Mouse (Mus musculus) embryonic facial prominence, embryonic 13.5 days (tissue): ENCODE results near the gene Dpep2nb. TPM values are rescaled to one million over a fixed set of nuclear protein-coding genes. Genes with fewer than 3 reads are reported as not detected.

Experiments used
- ATAC-seq: fragments of 200-750 bp; cut with Nextera tagmentation; 2 replicates; pipeline ENCODE4 v1.8.0; 2017; ENCODE audit warnings: low read depth; ENCODE audit not compliant: insufficient number of reproducible peaks, insufficient read depth, low FRiP score, low TSS enrichment
- H3K27ac ChIP-seq: fragments of 300-500 bp; sonication (generic); 2 replicates; pipeline ENCODE4 v1.5.1; 2015; ENCODE audit warnings: moderate library complexity, mild to moderate bottlenecking, inconsistent platforms
- H3K27me3 ChIP-seq: fragments of 300-500 bp; sonication (generic); 2 replicates; pipeline ENCODE4 v1.6.1; 2015; ENCODE audit warnings: mild to moderate bottlenecking, inconsistent platforms
- H3K36me3 ChIP-seq: fragments of 300-500 bp; sonication (generic); 2 replicates; pipeline ENCODE4 v1.6.1; 2015; ENCODE audit warnings: mild to moderate bottlenecking, inconsistent platforms
- H3K4me1 ChIP-seq: fragments of 300-500 bp; sonication (generic); 2 replicates; pipeline ENCODE4 v1.6.1; 2015; ENCODE audit warnings: inconsistent platforms
- H3K4me2 ChIP-seq: fragments of 300-500 bp; sonication (generic); 2 replicates; pipeline ENCODE4 v1.6.1; 2015; ENCODE audit warnings: moderate library complexity, mild to moderate bottlenecking, inconsistent platforms
- H3K4me3 ChIP-seq: fragments of 300-500 bp; sonication (generic); 2 replicates; pipeline ENCODE4 v1.5.1; 2015; ENCODE audit warnings: mild to moderate bottlenecking, inconsistent platforms
- H3K9ac ChIP-seq: fragments of 300-500 bp; sonication (generic); 2 replicates; pipeline ENCODE4 v1.6.1; 2015; ENCODE audit warnings: mild to moderate bottlenecking, inconsistent platforms
- H3K9me3 ChIP-seq: fragments of 300-500 bp; sonication (generic); 2 replicates; pipeline ENCODE4 v1.6.1; 2016; ENCODE audit warnings: inconsistent platforms
- WGBS: fragments of 180-500 bp; shearing (Covaris S2); methylation state at CpG from one replicate; pipeline ENCODE4 v1.1.7; 2015; ENCODE audit warnings: mixed read lengths; 5-methylcytosine and 5-hydroxymethylcytosine counted together
- polyA plus RNA-seq: library from polyadenylated mRNA; unstranded; fragments of >200 nt; fragmentation: Nextera tagmentation; extraction: Ambion mirVana; gene quantifications from 2 replicates; pipeline ENCODE4 v1.2.1, GENCODE M21; 2015

Gene Dpep2nb
- polyA plus RNA-seq, result not detected in 2 replicates

DNA sequence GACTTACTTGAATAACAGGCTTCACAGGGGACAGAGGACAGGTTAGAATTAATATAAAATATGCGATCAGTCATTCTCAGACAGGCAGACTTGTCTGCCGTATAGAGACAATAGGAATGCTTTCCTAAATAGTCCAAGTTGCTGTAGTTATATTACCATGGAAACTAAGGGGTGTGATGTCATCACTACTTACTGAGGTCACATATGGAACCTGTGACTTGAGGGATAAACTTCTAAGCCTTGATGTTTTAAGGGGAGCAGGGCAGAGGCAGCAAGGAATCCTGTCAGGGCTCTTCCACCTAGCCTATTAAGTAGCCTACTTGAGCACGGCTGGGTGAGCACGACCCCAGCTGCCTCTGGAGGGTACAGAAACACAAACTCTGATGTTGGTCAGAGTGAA is at the start of gene Dpep2nb:
Dpep2nb (minus strand) TSS at position 101 of the 400 bp plus-strand sequence.
- no peak within 1 kb of the TSS for H3K9ac ChIP-seq
- ATAC-seq, result no peak
- 79% methylated on average over 4 of the region's 4 CpGs for WGBS

DNA sequence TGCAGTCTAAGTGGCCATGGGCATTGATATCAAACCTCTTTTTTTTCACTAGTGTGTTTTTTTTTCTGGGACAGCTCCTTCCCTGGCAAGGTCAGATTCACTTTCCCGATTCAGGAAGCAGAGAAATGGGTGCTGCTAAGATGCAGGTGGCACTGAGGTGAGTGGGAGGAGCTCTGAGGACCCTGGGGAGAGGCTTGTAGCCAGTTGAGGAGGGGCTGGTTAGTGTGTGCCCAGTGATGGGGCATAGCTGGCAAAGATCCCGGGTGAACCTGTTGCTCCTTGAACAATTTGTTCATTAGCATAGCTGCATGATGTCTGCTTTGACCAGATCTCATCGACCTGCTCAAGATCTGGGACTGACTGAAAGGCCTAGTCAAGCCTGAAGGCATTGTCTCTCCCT is 49.3 kb upstream of the Dpep2nb start:
- peaks cover 49% of the 10 kb centered on the region for H3K36me3 ChIP-seq
- no peaks in the 10 kb centered on the region for H3K9me3 ChIP-seq
- H3K4me1 ChIP-seq, result peaks cover 9% of the 10 kb centered on the region
- WGBS, result 57% methylated on average over 3 of the region's 3 CpGs
- no peak overlapping the region for H3K9ac ChIP-seq
- no peak overlapping the region for H3K27ac ChIP-seq
- no peak for ATAC-seq
- H3K4me3 ChIP-seq, result no peak overlapping the region
- no peaks in the 10 kb centered on the region for H3K27me3 ChIP-seq
- no peak overlapping the region for H3K4me2 ChIP-seq

More for the DNA sequence above, at the start of gene Dpep2nb:
- Histone ChIP-seq H3K4me1 (peaks cover 10% of the 10 kb centered on the region), H3K27me3 (no peaks in the 10 kb centered on the region), H3K4me3 (no peak within 1 kb of the TSS), H3K27ac (no peak within 1 kb of the TSS), H3K9me3 (no peaks in the 10 kb centered on the region), H3K36me3 (peaks cover 8% of the 10 kb centered on the region; the same call in 1 of the 2 replicates), H3K4me2 (no peak within 1 kb of the TSS)

DNA sequence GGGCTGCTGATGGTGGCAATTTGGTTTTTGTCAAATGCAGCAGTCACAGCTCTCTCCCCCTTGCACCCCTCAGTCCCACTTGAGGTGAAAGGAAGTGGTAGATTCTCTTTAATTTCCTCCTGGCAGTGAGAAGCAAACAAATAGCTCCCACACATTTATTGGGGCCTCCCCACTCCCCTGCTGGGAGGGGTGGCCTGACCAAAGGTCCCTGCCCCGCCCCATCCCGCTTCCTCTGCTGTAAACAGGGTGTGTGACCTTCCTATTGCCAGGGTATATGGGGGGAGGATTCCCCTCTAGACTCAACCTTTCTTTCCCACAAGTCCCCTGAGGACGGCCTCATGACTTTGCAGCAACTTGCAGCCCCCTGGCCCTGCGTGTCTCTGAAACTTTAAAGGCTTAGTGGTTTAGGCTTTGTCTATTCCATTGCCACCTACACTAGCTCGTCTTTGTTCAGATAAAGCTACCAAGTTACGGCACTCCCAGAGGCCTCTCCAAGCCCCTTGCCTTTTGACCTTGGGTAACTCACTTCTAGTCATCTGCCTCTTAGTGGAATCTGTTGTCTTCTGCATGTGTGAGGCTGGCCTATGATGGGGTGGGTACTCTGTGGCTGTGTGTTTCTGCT is 48.5 kb upstream of the Dpep2nb start:
- Histone ChIP-seq H3K4me3 (no peak overlapping the region), H3K9ac (no peak overlapping the region), H3K36me3 (peaks cover 56% of the 10 kb centered on the region), H3K27me3 (no peaks in the 10 kb centered on the region), H3K27ac (no peak overlapping the region), H3K9me3 (no peaks in the 10 kb centered on the region), H3K4me1 (peaks cover 9% of the 10 kb centered on the region), H3K4me2 (no peak overlapping the region)
- 73% methylated on average over 6 of the region's 6 CpGs for WGBS
- ATAC-seq, result no peak

DNA sequence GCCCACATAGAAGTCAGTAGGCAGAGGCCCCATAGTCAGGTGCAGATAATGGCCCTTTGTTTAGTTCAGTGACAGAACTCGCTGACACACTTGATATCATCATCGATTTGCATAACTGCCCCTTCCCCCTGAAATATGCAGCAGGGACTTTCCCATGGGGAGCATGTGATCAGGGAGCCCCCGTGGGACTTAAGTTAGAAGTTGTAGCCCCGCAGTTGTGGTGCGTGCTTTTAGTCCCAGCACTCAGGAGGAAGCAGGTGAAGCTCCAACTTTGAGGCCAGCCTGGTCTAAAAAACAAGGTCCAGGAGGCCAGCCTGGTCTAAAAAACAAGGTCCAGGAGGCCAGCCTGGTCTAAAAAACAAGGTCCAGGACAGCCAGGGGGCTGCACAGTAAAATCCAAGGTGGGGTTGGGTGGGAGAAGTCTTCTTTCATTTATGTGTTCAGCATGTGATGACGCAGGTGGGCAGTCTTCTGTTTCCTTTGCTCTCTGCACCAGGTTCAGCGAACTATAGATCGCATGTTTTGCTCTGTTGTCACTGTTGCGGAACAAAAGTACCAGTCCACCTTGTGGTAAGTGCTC is 46.8 kb upstream of the Dpep2nb start:
- H3K9me3 ChIP-seq, result no peaks in the 10 kb centered on the region
- no peak overlapping the region for H3K4me3 ChIP-seq
- no peak overlapping the region for H3K4me2 ChIP-seq
- H3K36me3 ChIP-seq, result peaks cover 66% of the 10 kb centered on the region
- no peaks in the 10 kb centered on the region for H3K4me1 ChIP-seq
- 92% methylated on average over 9 of the region's 9 CpGs for WGBS
- H3K27ac ChIP-seq, result no peak overlapping the region
- no peak for ATAC-seq
- no peaks in the 10 kb centered on the region for H3K27me3 ChIP-seq
- H3K9ac ChIP-seq, result no peak overlapping the region

DNA sequence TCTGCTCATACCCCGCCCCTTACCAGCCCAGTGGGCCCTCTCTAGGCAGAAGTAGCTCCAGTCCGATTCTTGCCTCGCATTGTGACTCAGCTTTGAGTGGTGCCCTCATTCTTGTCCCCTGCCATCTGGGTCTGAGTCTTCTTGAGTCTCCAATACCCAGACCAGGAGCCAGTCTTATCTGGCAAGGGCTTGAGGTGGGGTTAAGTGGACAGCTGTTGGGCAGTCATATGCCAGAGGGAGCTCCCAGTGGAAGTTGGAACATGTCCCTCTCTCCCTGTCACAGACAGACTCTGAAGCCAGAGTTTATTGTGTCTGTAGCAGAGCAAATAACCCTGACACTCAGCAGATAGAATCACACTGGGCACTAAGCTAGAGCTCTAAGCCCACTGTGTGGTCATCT is 45.3 kb upstream of the Dpep2nb start:
- 92% methylated on average over 3 of the region's 3 CpGs for WGBS
- Histone ChIP-seq H3K9me3 (no peaks in the 10 kb centered on the region), H3K36me3 (peaks cover 72% of the 10 kb centered on the region), H3K4me2 (no peak overlapping the region), H3K4me3 (no peak overlapping the region), H3K27me3 (no peaks in the 10 kb centered on the region), H3K9ac (no peak overlapping the region), H3K4me1 (no peaks in the 10 kb centered on the region), H3K27ac (no peak overlapping the region)
- ATAC-seq, result no peak

DNA sequence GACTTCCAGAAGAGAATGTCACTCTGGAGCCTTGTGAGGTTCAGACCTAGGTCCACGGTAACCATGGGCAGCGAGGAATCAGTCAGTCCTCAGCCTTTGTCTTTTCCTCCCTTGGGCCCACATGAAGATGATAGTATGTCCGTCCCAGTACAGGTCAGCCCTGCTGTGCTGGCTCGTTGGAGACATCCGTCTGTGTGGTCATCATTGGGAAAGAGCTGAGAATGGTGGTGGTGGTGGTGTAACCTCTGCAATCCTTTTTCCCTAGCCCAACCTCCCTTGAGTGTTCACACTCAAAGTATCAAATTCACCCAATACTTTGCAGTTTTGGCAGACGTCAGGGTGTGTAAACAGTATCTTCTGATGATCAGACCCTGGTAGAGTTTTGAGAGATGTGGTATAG is 44.1 kb upstream of the Dpep2nb start:
- Histone ChIP-seq H3K4me2 (no peak overlapping the region), H3K27ac (no peak overlapping the region), H3K36me3 (peaks cover 74% of the 10 kb centered on the region), H3K4me3 (no peak overlapping the region), H3K9ac (no peak overlapping the region), H3K4me1 (no peaks in the 10 kb centered on the region), H3K9me3 (no peaks in the 10 kb centered on the region), H3K27me3 (no peaks in the 10 kb centered on the region)
- whole genome bisulfite sequencing, result 87% methylated on average over 6 of the region's 6 CpGs
- no peak for ATAC-seq

DNA sequence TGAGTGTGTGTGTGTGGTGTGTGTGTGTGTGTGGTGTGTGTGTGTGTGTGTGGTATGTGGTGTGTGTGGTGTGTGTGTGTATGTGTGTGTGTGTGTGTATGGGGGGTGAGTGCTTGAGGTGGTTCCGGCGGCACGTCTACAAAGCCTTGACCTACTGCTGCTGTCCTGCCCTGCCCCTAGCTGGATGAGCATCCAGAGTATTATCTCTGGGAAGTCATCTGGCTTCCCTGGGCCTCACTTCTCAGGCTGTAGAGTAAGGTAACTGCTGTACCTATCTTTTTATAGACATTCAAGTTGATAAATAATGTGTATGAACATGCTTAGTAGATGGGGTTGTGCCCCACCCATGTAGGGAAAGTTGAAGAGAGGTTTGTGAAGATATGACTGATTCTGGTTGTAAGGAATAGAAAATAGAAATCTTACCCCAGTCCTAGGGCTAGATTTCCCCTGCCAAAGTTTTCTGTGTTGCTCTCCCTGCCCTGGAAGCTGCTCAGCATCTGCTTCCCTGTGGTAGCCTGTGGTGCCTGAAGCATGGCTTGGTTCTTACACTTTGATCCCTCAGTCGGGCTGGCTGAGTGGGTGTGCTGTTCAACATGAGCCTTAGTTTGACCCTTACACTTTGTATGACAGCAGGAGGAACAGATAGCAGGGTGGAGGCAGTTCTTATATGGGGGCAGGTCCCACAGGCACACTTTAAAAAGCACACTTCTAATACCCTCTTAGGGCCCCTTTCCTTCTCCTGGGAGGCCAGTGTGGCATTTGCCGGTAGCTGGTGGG is 42.3 kb upstream of the Dpep2nb start:
- no peak overlapping the region for H3K9ac ChIP-seq
- ATAC-seq, result no peak
- no peak overlapping the region for H3K27ac ChIP-seq
- H3K4me3 ChIP-seq, result no peak overlapping the region
- no peak overlapping the region for H3K4me2 ChIP-seq
- 86% methylated on average over 5 of the region's 5 CpGs for WGBS
- peaks cover 68% of the 10 kb centered on the region for H3K36me3 ChIP-seq
- H3K27me3 ChIP-seq, result no peaks in the 10 kb centered on the region
- H3K9me3 ChIP-seq, result no peaks in the 10 kb centered on the region
- no peaks in the 10 kb centered on the region for H3K4me1 ChIP-seq

DNA sequence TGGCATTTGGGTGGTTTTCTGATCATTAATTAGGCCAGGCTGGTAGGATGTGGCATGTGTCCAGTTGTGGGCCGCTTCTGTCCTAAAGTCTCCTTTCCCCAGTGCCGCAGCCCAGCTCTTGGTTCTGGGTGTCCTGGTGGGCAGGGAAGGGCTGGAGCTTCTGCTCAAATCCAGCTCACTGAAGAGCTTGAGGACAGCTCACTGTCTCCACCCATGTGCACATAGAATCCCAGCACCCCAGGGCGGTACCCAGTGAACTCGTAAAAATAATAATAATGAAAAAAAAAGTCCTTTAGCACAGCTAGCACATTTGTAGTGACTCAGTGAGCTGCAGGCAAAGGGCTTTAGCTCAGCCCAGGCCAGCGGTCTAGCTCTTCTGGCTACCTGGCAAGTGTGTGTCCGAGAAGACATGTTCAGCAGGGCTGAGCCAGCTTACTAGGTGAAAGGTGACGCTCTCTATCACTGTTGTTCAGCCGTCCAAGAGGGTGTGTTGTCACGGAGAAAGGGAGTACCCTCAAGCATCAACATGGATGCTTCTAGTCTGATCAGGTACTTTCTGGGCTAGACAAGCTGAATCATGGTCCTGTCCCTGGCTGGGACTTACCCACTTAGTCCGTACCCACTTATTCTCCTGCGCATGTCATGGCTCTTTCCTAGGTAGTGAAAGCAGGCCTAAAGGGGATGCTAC is 41.2 kb upstream of the Dpep2nb start:
- H3K4me3 ChIP-seq, result no peak overlapping the region
- H3K4me1 ChIP-seq, result no peaks in the 10 kb centered on the region
- ATAC-seq, result no peak
- H3K9ac ChIP-seq, result no peak overlapping the region
- 92% methylated on average over 11 of the region's 11 CpGs for WGBS
- peaks cover 60% of the 10 kb centered on the region for H3K36me3 ChIP-seq
- H3K4me2 ChIP-seq, result no peak overlapping the region
- H3K9me3 ChIP-seq, result no peaks in the 10 kb centered on the region
- H3K27ac ChIP-seq, result no peak overlapping the region
- no peaks in the 10 kb centered on the region for H3K27me3 ChIP-seq

DNA sequence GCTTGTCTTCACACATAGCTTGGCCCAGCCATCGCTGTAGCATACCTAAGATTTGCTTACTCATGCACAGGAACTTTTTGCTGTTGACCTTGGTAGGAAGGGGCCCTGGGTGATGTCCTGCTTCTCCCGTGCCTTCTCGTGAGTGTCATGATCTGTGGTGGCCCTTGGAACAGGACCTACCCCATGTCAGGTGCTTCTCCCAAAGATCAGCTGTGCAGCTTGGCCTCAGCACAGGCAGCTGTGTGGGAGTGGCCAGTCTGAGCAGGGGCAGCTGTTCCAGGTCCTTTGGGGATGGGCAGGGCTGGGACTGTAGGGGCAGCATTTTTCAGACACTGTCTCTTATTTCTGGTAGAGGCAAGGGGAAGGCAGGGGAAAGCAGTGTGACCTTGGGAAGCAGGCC is 38.4 kb upstream of the Dpep2nb start:
- Histone ChIP-seq H3K9ac (no peak overlapping the region), H3K27me3 (no peaks in the 10 kb centered on the region), H3K4me1 (no peaks in the 10 kb centered on the region), H3K27ac (no peak overlapping the region), H3K9me3 (no peaks in the 10 kb centered on the region), H3K4me2 (no peak overlapping the region), H3K36me3 (peaks cover 37% of the 10 kb centered on the region), H3K4me3 (no peak overlapping the region)
- WGBS, result 89% methylated on average over 3 of the region's 3 CpGs
- 0 out of 2 replicates have a peak, but pooled peaks have one; percentile 32 for ATAC-seq

DNA sequence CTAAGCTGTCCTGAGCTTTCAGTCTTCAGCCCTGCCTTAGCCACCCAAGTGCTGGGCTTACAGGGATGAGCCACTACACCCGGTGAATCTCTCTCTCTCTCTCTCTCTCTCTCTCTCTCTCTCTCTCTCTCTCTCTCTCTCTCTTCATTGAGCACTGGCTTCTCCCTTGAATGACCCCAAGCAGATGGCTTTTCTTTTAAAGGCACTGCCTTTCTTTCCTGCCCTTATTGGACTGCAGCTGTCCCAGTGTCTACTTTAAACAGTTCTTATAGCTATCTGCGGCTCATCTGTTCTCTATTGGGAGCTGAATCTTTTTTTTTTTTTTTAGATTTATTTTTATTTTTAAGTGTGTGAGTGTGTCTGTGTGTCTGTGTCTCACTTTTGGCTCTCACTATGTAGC is 37.3 kb upstream of the Dpep2nb start:
- H3K9me3 ChIP-seq, result no peaks in the 10 kb centered on the region
- no peaks in the 10 kb centered on the region for H3K4me1 ChIP-seq
- no peaks in the 10 kb centered on the region for H3K27me3 ChIP-seq
- H3K36me3 ChIP-seq, result peaks cover 35% of the 10 kb centered on the region
- no peak overlapping the region for H3K4me2 ChIP-seq
- ATAC-seq, result no peak
- 77% methylated on average over 2 of the region's 2 CpGs for WGBS
- H3K27ac ChIP-seq, result no peak overlapping the region
- no peak overlapping the region for H3K9ac ChIP-seq
- H3K4me3 ChIP-seq, result no peak overlapping the region

DNA sequence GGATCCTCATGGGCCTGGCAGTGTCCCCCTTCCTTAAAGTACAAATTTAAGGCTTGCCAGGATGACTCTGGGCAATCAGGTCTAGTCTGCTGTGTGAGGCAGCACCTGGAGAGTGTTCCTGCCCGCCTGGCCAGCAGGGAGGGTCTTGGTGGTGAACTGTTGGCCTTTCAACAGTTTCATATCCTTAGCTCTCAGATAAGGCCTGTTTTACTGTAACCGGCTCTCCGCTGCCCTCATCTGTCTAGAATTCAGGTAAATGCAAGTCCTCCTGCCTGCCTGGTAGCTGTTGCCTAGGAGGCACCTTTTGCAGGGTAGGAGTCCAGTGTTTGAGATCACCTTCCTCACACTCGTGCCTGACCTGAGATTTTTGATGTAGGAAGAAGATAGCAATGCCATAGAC is 34.4 kb upstream of the Dpep2nb start:
- Histone ChIP-seq H3K27ac (no peak overlapping the region), H3K4me2 (no peak overlapping the region), H3K36me3 (peaks cover 28% of the 10 kb centered on the region), H3K9me3 (no peaks in the 10 kb centered on the region), H3K4me1 (no peaks in the 10 kb centered on the region), H3K27me3 (no peaks in the 10 kb centered on the region), H3K4me3 (no peak overlapping the region), H3K9ac (no peak overlapping the region)
- no peak for ATAC-seq
- WGBS, result 72% methylated on average over 4 of the region's 4 CpGs
